Mouse (Mus musculus) right cerebral cortex, adult 18-20 months (tissue): ENCODE results near the gene Prn.

ENCODE experiments used
- DNase-seq: peaks from one replicate; pipeline ENCODE4 v3.0.0; 2022; ENCODE audit warnings: mixed read lengths

Prn gene

DNA sequence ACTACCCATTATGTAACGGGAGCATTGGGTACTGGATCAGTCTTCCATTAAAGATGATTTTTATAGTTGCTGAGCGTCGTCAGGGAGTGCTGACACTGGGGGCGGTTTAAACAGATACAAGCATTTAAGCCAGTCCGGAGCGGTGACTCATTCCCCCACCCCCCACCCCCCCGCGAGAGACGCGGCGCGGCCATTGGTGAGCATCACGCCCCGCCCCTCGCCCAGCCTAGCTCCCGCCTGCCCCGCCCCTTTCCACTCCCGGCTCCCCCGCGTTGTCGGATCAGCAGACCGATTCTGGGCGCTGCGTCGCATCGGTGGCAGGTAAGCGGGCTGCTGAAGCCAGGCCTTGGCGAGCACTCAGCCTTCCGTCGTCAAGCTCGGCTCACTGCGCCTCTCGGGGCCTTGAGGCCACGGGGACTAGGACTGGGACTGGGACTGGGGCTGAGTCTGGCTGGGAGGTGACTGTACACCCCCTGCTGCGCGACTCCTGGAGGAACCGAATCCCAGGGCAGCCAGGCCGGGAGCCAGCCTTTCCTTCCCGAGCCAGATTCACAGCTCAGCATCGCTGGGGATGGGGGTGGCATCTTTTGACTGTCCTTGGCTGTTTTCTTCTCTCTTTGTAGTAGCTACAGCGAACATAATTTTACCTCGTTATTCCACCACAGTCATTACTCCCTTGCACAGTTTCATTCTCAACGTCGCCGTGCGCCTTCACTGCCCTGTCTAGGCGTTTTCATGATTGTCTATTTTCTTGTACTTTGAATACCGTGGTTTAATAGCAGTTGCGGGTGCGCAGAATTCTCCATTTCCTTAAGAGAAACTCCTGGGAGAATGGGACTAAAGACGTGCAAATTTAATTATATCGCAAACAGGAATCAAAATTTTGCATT lies at the start of gene Prn, which contains the start of gene Prnp:
Prn (plus strand) TSS at position 275 of the 890 bp plus-strand sequence.
Prnp (plus strand) TSS at position 246 of the 890 bp plus-strand sequence.
- DNase-seq, result peak; percentile 94

DNA sequence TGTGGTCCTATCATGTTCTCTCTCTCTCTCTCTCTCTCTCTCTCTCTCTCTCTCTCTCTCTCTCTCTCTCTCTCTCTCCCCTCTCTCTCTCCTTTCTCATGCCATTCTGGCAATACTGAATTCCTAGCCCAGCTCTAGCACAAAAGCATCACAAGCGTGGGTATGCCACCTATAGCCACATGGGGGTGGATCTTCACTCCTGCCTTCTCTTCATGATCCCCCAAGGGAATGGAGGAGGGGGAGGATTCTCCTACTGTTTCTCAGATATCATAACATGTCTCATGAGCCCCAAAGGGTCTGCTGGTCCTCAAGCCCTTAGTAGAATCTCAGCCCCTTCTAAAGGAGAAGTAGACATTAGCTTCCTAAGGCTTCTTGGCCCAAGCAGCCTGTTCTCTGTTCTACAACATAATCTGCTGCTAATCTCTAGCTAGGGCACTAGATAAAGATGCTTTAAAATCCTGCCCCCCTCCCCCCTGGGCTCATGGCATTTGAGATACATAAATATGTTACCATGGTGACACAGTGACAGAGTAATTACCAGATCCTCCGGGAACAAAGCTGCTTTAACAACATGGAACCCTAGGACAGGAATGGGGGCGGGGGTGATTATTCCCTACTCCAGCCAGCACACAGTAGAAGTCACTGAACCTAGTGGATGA lies 47.0 kb upstream of the Prn start:
- DNase-seq, result no peak

DNA sequence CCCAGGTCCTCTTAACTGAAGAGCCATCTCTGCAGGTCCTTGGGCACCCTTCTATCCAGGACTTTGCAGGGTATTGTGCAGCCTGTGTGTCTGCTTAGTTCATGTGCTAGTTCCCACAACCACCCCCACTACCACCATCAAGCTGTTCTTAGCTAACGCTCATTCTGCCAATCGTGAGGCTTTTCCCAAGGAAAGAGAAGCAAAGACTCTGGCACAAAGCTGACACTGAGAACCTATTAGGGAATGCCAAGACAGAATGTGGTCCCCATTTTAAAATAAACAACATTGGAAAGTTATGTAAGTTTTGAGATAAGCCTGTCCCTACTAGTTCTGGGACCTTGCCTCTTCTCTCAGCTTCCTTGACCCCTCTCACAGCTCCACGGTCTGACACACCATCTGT lies 46.3 kb upstream of the Prn start:
- peak; percentile 57 for DNase-seq

DNA sequence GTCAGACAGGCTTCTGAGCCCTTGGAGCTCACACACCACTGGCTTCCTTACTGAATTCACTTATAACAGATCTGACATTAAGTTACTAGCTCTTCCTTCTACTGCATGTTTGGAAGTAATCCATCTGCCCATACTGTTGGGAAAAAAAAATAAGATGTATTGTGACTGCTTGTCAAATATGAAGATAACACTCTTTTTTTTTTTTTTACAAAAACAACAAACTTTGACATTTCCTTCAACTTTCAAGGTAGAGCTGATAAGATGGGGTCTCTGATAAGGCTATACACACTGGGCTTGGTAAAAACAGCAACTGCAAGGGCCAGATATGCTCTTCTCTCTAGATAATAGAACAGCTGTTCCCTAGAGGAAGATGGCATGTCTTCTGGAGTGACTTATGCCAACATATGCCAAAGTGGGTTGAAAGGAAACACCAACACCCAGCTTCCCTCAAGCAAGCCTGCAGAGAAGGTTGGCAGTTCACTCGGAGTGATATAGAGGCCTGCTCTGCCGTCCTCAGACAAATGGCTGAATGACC lies 45.4 kb upstream of the Prn start:
- no peak for DNase-seq

DNA sequence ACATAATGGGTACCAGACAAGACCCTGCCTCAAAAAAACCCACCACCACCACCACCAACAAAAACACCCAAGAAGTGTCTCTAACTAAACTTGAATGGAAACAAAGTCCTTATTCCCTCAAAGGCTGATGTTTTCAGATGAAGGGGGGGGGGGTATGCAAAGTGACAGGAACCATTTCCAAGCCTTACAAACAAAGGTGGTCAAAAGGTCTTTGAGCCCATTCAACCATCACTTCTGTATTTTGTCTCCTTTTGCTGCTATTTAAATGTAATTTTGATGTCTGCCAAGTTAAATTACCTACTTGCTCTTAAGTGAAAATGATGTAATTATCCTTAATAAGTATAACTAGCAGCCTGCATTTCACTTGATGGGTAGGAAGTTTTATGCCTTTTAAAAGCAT lies 43.1 kb upstream of the Prn start:
- DNase-seq, result no peak

DNA sequence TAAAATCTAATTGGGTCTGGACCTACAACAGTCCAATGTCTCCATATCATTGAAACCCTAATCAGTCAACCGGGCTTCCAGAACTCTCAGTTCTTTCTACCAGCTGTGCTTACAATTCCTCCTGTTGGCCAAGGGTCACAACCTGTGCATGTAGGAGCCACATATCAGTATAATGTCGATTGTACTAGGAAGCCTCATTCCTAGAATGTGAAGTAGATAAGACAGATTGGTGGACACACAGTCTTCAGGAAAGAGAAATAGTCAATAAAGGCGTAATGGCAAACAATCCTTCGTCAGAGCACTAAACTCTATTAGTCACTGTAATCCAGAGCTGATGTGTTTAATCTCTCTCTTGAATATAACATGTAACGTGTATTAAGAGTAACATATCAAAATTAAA lies 40.8 kb upstream of the Prn start:
- DNase-seq, result no peak

DNA sequence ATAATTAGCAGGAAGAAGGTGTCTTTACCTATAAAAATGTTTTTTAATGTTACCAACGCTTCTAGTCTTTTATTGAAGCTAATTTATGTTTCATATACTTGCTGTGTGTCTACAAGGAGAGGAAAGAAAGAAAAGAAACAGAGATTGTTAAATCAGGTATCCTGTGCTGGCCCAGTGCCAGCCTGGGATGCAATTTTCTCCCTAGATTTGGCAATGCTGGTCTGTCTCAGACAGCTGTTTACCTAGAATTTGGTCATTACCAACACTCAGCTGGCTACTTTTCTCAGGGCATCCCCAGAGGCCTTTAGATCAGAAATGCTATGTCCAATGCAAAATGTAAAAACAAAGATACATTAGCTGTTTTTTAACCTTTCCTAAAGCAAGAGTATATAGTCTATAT lies 36.4 kb upstream of the Prn start:
- DNase-seq, result no peak

DNA sequence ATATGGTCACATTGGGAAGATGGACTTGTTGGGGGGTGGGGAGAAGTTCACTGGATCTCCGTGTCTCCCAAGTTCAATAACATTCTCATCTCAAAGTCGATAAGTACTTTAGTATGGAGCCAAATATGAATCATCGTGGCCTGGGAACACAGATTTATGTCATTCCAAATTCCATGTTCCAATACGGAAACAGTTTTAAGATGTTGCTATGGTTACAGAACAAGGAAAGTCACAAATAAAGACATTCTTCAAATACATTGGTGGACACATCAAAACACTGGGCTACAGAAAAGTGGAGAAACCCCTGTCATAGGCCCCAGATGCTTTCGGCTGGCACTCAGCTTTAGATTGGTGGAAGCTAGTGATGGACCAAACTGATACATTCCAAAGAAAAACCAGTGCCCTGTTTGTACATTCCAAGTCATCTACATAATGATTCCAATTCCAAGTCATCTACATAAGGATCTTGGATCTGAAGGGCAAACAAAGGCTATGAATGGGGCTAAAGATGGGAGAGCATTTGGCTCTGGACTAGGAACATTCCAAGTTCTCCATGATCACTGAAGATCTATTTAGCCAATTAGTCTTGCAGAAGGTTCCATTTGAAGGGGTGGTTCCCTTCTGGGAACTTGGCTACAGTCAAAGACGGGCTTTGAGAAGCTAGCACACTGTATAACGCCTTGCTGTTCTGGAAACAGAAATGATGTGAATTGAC lies 33.0 kb upstream of the Prn start:
- no peak for DNase-seq

DNA sequence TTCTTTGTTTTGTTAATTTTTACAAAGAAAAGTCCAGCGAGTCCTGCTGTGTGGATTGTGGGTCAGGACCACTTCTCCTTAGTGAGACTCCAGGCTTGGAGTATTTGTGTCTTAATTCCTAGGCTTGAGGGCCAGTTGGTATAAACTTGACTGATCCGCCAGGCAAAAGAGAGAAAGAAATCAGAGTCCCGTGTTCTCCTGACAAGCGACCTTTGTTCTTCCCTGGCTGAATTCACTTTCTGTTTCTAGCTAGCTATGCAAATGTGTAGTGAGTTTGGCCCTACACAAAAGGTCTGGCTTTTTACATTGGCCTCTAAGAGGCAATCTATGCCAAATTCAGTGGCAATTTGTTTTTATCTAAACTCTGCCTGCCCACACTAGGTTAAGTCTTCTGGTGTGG lies 28.0 kb upstream of the Prn start:
- no peak for DNase-seq

DNA sequence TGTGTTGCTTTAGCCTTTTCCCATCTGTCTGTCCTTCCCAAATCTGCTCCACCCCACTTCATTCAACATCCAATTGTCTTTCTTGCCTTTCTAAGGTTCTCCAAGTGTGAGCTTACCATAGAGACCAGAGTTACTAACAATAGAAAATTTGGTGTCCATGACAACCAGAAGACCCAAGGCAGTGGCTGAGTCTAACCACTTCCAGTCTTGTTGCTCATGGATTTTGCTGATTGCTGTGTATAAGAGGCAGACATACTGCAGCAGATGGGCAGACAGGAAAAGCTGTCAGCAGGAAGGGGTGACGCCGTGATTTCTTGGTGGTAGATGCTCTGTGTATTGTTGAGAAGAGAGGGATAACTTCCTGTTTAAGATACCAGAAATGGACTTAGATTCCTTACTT lies 26.6 kb upstream of the Prn start:
- peak; percentile 52 for DNase-seq

DNA sequence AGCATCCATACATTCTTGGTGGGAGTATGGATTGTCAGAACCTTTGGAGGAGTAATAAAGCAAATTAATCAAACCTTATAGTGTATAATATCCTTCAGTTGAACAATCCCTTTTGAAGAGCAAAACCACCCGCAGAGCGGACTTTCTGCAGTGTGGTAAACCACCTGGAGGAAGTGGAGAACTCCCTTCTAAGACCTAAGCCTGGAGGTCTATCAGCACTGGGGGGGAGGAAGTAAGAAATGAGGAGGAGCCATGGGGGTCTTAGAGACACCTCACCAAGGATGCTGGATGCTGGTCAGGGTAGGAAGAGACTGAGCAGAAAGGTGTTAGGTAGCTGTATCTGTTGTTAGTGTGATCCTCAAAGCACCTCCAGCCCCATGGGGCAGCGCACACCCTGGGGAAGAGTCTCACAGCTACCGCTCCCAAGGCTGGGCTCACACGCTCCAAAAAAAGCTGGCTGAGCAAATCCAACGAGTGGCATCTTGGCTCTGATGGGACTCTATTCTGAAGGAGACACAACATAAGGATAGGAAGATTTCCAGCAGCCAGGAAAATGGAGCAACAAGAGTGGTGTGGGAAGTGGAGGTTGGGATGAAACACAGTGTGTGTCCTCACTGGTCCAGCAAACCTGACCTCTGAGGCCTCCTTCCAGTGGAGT lies 23.1 kb upstream of the Prn start:
- DNase-seq, result no peak

DNA sequence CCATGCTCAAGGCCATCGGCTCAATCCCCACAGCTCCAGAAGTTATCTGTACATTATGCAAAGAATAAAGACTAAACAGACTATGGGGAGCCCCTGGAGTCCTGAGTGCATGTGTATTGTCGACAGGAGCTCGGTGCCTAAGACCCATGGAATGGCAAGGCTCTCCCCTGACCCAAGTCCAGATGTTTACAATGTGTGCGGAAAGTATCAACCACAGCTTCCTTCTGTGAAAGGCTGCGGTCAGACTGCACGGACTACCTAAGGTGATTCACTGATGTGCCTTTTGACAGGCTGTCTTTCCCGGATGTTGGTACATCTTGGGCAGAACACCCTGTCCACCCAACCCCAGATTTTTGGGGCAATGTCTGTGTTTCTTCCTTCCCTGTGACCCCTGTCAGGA lies 21.5 kb upstream of the Prn start:
- no peak for DNase-seq

DNA sequence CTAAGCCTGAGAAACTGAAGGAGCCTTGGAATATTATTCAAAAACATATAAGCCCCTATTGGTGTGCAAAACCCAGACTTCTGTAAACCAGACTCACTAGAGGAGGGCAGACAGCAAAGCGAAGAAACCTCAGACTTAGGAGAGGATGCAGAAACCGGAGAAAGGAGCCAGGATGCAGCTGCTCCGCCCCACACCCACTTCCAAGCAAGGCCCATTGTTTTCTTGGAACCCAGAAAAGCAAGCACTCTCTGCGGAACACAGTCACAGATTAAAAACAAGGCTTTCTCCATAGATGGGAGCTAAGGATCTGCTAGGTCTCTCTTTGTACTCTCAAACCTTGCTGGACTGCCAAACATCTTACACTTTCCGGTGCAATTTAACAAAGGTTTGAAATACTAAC lies 17.2 kb upstream of the Prn start:
- DNase-seq, result no peak

DNA sequence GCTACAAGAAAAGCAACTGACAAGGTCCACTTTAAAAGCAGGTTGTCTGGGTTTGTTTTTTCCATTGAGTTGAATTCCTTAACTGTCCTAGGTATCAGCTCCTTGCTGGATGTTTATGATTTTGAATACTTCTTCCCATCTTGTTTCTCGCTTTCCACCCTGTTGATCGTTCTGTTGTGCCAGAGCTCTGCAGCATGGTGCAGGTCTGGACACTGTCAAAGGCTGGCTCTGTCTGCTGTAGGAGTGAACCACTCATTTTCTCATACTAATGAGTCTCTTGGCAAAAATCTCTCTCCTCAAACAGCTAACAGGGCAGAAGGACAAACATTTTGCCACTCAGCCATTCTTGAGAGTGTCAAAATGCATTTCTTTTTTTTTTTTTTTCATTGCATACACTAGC lies 14.7 kb upstream of the Prn start:
- DNase-seq, result no peak

DNA sequence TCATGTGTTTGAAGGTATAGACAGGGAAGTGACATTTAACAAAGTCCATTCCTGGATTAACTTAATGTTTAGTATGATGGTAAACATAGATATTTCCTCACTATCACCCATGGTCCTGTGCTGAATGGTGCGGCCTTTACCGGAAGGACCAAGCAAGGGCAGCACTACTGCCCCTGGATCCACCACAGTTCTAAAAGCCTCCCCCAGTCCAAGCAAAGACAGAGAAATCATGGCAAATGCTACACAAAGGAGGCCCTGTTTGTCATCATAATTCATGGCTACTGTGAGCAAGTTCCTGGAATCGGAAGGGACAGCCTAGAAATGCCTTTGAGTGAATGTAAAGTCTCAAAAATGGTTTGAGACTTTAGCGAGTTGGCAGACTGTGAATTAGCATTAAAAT lies 13.7 kb upstream of the Prn start:
- DNase-seq, result no peak

DNA sequence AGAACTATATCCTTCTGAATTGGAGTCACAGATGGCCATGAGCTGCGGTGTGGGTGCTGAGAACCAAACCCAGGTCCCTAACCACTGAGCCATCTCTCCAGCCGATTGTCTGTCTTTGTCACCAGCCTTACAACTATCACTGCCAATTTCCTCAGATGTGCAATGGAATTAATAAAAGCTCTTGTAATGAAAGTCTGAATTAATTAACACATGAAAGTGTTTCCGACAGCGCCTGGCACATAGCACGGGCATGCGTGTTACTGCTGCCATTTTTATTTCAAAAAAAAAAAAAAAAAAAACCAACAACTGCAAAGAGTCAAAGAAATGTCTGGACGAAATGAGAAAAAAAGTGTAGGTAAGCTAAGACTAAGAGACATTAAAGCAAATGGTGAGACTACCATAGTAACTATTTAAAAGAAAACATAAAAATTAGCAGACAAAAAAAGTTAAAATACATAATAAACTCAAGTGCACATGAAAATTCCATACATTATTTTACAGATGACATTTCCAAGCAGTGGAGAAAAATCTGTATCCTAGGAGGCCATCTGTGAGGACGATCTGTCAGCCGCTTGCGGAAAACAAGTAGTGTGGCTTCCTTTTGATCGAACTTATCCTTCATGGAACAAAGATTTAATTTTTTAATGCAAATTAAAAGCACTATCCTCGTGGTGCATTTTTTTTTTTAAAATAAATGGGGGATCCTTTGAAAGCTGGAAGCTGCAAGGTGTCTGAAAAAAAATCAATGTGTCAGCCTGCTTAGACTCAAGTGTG lies 12.2 kb upstream of the Prn start:
- no peak for DNase-seq

DNA sequence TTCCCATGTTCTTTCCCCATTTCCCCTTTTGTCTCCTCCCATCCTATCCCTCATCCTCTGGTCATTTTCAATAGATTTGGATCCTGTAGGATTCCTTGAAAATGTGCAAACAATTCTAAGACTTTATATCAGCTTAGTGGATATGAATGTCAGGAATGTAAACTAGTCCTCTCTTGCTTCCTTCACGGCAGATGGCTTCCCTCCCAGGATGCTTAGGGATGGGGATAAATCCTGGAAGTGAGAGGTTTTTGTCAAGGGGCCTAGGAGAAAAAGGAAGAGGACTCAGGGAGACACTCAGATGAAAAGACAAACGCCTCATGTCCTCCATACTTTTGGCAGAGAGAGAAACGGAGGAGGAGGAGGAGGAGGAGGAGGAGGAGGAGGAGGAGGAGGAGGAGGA lies 7.3 kb upstream of the Prn start:
- DNase-seq, result no peak

DNA sequence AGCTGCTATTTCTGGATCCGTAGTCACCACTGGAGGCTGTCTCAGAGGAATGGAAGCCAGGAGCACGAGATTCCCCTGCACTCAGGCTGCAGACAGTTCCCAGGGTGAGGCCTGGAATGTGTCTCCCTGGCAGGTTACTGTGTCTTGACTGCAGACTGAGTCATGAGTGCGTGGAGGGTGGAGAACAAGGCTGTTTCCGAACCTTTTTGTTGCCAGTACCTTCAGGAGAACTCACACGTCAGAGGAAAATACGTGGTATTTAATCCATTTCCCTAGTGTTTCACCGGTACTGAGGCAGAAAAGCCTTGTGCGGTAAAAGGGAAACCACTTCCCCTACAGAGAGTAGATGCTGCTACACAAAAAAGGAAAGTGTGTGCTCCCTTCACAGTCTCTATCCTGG lies 6.9 kb upstream of the Prn start:
- DNase-seq, result peak; percentile 59

DNA sequence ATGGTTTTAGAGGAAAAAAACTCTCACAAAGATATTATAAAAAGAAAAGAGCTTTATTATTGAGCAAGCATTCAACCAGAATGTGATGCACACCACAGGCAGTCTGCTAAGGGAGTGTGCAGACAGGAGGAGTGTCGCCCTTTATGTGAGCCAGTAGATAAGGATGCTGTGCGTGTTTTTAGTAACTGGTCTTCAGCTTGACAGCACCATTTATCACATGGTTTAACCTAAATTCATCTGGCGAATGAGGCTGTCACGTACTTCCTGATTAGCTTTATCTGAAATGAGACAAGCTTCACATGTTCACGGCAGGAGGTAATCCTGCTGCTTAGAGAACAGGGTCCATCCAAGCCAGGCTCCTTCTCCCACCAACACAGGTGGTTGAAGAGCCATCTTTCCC lies 4.7 kb upstream of the Prn start:
- DNase-seq, result no peak

DNA sequence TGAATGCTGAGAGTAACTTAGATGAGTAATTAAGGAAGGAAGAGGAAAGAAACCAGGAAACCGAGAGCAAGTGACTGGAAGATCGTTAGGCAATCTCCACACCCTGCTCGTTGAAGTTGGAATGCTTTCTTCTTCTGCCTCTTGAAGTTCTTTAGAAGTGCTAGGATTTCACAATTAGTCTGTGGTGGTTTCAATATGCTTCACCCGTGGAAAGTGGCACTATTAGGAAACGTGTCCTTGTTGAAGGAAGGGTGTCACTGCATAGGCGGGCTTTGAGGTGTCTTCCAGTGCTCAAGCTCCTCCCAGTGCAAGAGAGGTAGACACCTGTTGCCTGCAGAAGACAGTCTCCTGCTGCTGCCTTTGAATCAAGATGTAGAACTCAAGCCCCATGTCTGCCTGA lies 4.0 kb upstream of the Prn start:
- DNase-seq, result no peak

DNA sequence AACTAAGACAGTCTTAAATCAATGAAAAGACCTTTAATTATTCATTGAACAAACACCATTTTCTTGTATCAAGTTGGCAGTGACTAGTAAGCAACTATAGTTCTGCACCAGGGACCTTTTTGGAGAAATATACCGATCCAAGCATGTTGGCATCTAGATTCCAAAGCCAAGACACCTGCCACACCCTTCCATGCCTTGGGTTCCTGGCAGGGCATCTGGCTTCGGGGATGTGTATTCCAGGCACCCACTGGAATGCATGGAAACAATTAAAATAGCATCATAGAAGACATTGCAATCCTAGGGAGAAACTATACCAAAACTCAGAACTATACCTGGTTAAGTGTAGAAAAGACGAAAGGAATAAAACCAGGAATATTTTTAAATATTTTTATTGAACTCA lies 3.5 kb upstream of the Prn start:
- DNase-seq, result no peak

DNA sequence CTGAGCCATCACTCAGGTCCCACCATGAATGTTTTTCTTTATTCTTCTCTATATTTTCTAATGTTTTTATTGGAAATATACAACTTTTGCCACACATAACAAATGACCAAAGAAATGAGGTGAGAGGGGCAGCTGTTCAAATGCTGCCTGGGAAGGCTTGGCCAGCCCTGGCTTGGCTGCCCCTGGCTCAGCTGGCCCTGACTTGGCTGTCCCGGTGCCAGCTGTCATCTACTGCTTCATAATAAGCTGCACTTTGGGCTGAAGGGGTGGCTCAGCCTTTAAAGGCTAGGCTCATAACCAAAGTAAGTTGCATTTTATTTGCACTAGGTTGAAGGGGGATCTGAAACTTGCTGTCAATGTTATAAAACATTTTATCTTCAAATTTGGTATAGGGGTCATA lies 2.9 kb upstream of the Prn start:
- no peak for DNase-seq
